9 mouse cellular contexts compared by ENCODE assay signal in the genomic region with DNA sequence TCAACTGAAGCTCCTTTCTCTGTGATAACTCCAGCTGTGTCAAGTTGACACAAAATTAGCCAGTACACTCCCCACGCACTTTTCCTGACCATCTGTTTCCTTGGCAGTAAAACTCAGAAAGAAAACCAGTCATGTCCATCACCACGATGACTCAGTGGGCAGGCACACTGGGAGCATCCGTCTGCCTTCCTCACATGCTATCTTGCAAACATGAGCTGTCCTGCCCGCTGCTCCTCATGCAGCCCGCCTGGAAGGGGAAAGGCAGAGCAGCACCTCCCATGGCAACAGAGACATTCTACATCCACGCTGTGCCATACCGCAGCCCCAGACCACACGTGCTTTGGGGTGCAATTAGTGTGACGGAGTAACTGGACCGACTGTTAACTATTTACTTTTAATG. TPM values are rescaled to one million over a fixed set of nuclear protein-coding genes. Genes with fewer than 3 reads are reported as not detected.
DNase-seq lines count a peak whose midpoint lies in the region; ATAC-seq and TF ChIP-seq lines count a peak whose summit lies in the region.
"Had no signal": no experiment of that assay in that cellular context is flagged by ENCODE, and none has a peak within 500 bp of the region (broad histone marks: within the 10 kb centered on the region; RNA-seq: fewer than 3 reads in every experiment).

No protein-coding gene starts in this region.

- peaks cover 7% of the 10 kb centered on the region for H3K79me2 ChIP-seq in myocyte (ENCODE audit: control insufficient read depth, insufficient read depth)

- H3K4me2 ChIP-seq in limb, embryonic 13.5 days (replicated peaks), result peak overlapping the region; percentile 30; the same call in 1 of the 2 replicates
- peak overlapping the region; percentile 59 for H3K4me2 ChIP-seq in heart, embryonic 15.5 days
- peak overlapping the region; percentile 57 for H3K4me2 ChIP-seq in myocyte (ENCODE audit: low read depth)
- H3K4me2 ChIP-seq in hindbrain, embryonic 11.5 days (replicated peaks; ENCODE audit: low read depth, low read length), result no peak overlapping the region

- H3K27ac ChIP-seq in limb, embryonic 13.5 days, result no peak overlapping the region
- no peak overlapping the region for H3K27ac ChIP-seq in limb, embryonic 10.5 days
- H3K27ac ChIP-seq in heart, embryonic 15.5 days, result peak overlapping the region; percentile 55; the same call in 1 of the 2 replicates
- H3K27ac ChIP-seq in hindbrain, embryonic 11.5 days (ENCODE audit: low read depth, low read length), result no peak overlapping the region
- no peak overlapping the region for H3K27ac ChIP-seq in forebrain, embryonic 10.5 days

- no peak overlapping the region for H3K9ac ChIP-seq in limb, embryonic 13.5 days
- H3K9ac ChIP-seq in heart, embryonic 15.5 days, result peak overlapping the region; percentile 43; the same call in 1 of the 2 replicates
- H3K9ac ChIP-seq in hindbrain, embryonic 11.5 days (ENCODE audit: low read depth, low read length), result no peak overlapping the region

- no peaks in the 10 kb centered on the region for H3K27me3 ChIP-seq in limb, embryonic 13.5 days
- H3K27me3 ChIP-seq in limb, embryonic 10.5 days (ENCODE audit: low read depth, poor library complexity, severe bottlenecking), result no peaks in the 10 kb centered on the region
- H3K27me3 ChIP-seq in heart, embryonic 15.5 days, result no peaks in the 10 kb centered on the region
- no peaks in the 10 kb centered on the region for H3K27me3 ChIP-seq in myocyte (ENCODE audit: control insufficient read depth, insufficient read depth, insufficient read length)
- no peaks in the 10 kb centered on the region for H3K27me3 ChIP-seq in hindbrain, embryonic 11.5 days (ENCODE audit: control insufficient read depth, insufficient read depth, low read length)
- no peaks in the 10 kb centered on the region for H3K27me3 ChIP-seq in forebrain, embryonic 10.5 days (ENCODE audit: poor library complexity, severe bottlenecking)

- no peak overlapping the region for H3K4me3 ChIP-seq in limb, embryonic 13.5 days
- no peak overlapping the region for H3K4me3 ChIP-seq in limb, embryonic 10.5 days
- peak overlapping the region; percentile 31 for H3K4me3 ChIP-seq in heart, embryonic 15.5 days
- no peak overlapping the region for H3K4me3 ChIP-seq in myocyte
- H3K4me3 ChIP-seq in hindbrain, embryonic 11.5 days (ENCODE audit: low read depth, low read length), result no peak overlapping the region
- no peak overlapping the region for H3K4me3 ChIP-seq in forebrain, embryonic 10.5 days

- DNase-seq in limb, embryonic 10.5 days (ENCODE audit: low spot score), result no peak
- DNase-seq in cerebellum, postnatal 14 days, result peak; percentile 41 to 66
- no peak for DNase-seq in B cell, adult 2 months
- DNase-seq in hindbrain, embryonic 11.5 days (ENCODE audit: low spot score), result no peak
- DNase-seq in forebrain, embryonic 10.5 days (ENCODE audit: extremely low spot score, low spot score), result no peak

- ATAC-seq in limb, embryonic 13.5 days (ENCODE audit: low FRiP score, low read depth), result peak; percentile 52
- no peak for ATAC-seq in heart, embryonic 15.5 days (replicated peaks; ENCODE audit: insufficient number of reproducible peaks, insufficient read depth, low FRiP score, low read depth)
- ATAC-seq in hindbrain, embryonic 11.5 days (ENCODE audit: low FRiP score), result no peak

- 28% methylated on average over 10 of the region's 10 CpGs for WGBS in limb, embryonic 13.5 days
- WGBS in limb, embryonic 10.5 days, result 62% methylated on average over 10 of the region's 10 CpGs
- WGBS in heart, embryonic 15.5 days, result 23% methylated on average over 10 of the region's 10 CpGs
- 70% methylated on average over 10 of the region's 10 CpGs for WGBS in hindbrain, embryonic 11.5 days
- 77% methylated on average over 10 of the region's 10 CpGs for WGBS in forebrain, embryonic 10.5 days

- TF ChIP-seq POLR2A in myocyte (IDR thresholded peaks at IDR 0.05; ENCODE audit: insufficient read length, low read depth), result peak; percentile 70

- no peaks in the 10 kb centered on the region for H3K36me3 ChIP-seq in limb, embryonic 13.5 days
- H3K36me3 ChIP-seq in limb, embryonic 10.5 days, result no peaks in the 10 kb centered on the region
- H3K36me3 ChIP-seq in heart, embryonic 15.5 days, result peaks cover 17% of the 10 kb centered on the region
- H3K36me3 ChIP-seq in myocyte (ENCODE audit: control insufficient read depth, insufficient read depth), result no peaks in the 10 kb centered on the region
- H3K36me3 ChIP-seq in hindbrain, embryonic 11.5 days (ENCODE audit: control insufficient read depth, insufficient read depth, low read length), result no peaks in the 10 kb centered on the region
- H3K36me3 ChIP-seq in forebrain, embryonic 10.5 days (replicated peaks), result no peaks in the 10 kb centered on the region

- no peak overlapping the region for H3ac ChIP-seq in myocyte (ENCODE audit: control insufficient read depth, insufficient read length)

- peaks cover 10% of the 10 kb centered on the region; the same call in 1 of the 2 replicates for H3K4me1 ChIP-seq in limb, embryonic 13.5 days
- H3K4me1 ChIP-seq in limb, embryonic 10.5 days, result peaks cover 12% of the 10 kb centered on the region
- peaks cover 45% of the 10 kb centered on the region for H3K4me1 ChIP-seq in heart, embryonic 15.5 days (replicated peaks)
- no peaks in the 10 kb centered on the region for H3K4me1 ChIP-seq in hindbrain, embryonic 11.5 days (replicated peaks; ENCODE audit: control insufficient read depth, insufficient read depth, low read length)
- peaks cover 7% of the 10 kb centered on the region; the same call in 1 of the 2 replicates for H3K4me1 ChIP-seq in forebrain, embryonic 10.5 days

- no peaks in the 10 kb centered on the region for H3K9me3 ChIP-seq in limb, embryonic 13.5 days
- no peaks in the 10 kb centered on the region for H3K9me3 ChIP-seq in limb, embryonic 10.5 days (replicated peaks)
- H3K9me3 ChIP-seq in heart, embryonic 15.5 days (replicated peaks), result no peaks in the 10 kb centered on the region
- no peaks in the 10 kb centered on the region for H3K9me3 ChIP-seq in hindbrain, embryonic 11.5 days (ENCODE audit: control insufficient read depth, low read length)
- H3K9me3 ChIP-seq in forebrain, embryonic 10.5 days, result no peaks in the 10 kb centered on the region

TF ChIP-seq in myocyte, 11 proteins besides CTCF, POLR2A, EP300 and RAD21:
- TF ChIP-seq SRF (IDR thresholded peaks at IDR 0.05; ENCODE audit: control insufficient read depth, insufficient read length, low read depth) (no peak), TCF3 (IDR thresholded peaks at IDR 0.05; ENCODE audit: insufficient read length, low read depth) (no peak), USF1 (IDR thresholded peaks at IDR 0.05; ENCODE audit: low read depth) (no peak), MYOD1 (IDR thresholded peaks at IDR 0.05; ENCODE audit: control insufficient read depth in 1 of 3, insufficient read length in 2 of 3, low read depth in 2 of 3) (peak; percentile 12 to 90 (median 69)), MAX (IDR thresholded peaks at IDR 0.05; ENCODE audit: low read depth) (no peak), MYOG (IDR thresholded peaks at IDR 0.05; ENCODE audit: control insufficient read depth in 1 of 3, insufficient read depth in 1 of 3, insufficient read length in 2 of 3, low read depth in 2 of 3) (peak; percentile 64 to 91 (median 71)), REST (IDR thresholded peaks at IDR 0.05; ENCODE audit: insufficient read depth, insufficient read length) (no peak), CEBPB (IDR thresholded peaks at IDR 0.05; ENCODE audit: insufficient read depth, poor library complexity, severe bottlenecking) (no peak), TCF12 (IDR thresholded peaks at IDR 0.05; ENCODE audit: insufficient read depth, poor library complexity, severe bottlenecking) (peak; percentile 66), POLR2AphosphoS2 (IDR thresholded peaks at IDR 0.05; ENCODE audit: insufficient read length, low read depth) (peak; percentile 69), E2F4 (IDR thresholded peaks at IDR 0.05; ENCODE audit: insufficient read depth) (no peak)

RNA-seq across cellular contexts. Expression of a gene that starts 6.3 kb away (rescaled TPM):
- polyA plus RNA-seq in limb, embryonic 13.5 days (2015; fragmentation: Nextera tagmentation; extraction: Ambion mirVana), result 3.3 and 3.5 TPM in 2 replicates
- polyA plus RNA-seq in limb, embryonic 10.5 days (2016; fragmentation: Nextera tagmentation; extraction: Ambion mirVana), result 1.3 and 3.1 TPM in 2 replicates
- polyA plus RNA-seq in heart, embryonic 15.5 days (2015; fragmentation: Nextera tagmentation; extraction: Ambion mirVana), result 327 and 350 TPM in 2 replicates
- polyA plus RNA-seq in myocyte (2012; fragmentation: generic; extraction: Trizol), result 10.5 TPM
- 0.89 and 1.0 TPM in 2 replicates for polyA plus RNA-seq in hindbrain, embryonic 11.5 days (2014; fragmentation: Nextera tagmentation; extraction: Ambion mirVana)
- 0.63 and 0.73 TPM in 2 replicates for polyA plus RNA-seq in forebrain, embryonic 10.5 days (2016; fragmentation: Nextera tagmentation; extraction: Ambion mirVana)

RNA-seq across cellular contexts. Expression of a gene that starts 21.5 kb away (rescaled TPM):
- polyA plus RNA-seq in limb, embryonic 13.5 days (2015; fragmentation: Nextera tagmentation; extraction: Ambion mirVana), result not detected in 2 replicates
- polyA plus RNA-seq in limb, embryonic 10.5 days (2016; fragmentation: Nextera tagmentation; extraction: Ambion mirVana), result not detected in 2 replicates
- 3.2 and 4.1 TPM in 2 replicates for polyA plus RNA-seq in heart, embryonic 15.5 days (2015; fragmentation: Nextera tagmentation; extraction: Ambion mirVana)
- polyA plus RNA-seq in myocyte (2012; fragmentation: generic; extraction: Trizol), result 0.16 TPM
- polyA plus RNA-seq in hindbrain, embryonic 11.5 days (2014; fragmentation: Nextera tagmentation; extraction: Ambion mirVana), result not detected in 2 replicates
- polyA plus RNA-seq in forebrain, embryonic 10.5 days (2016; fragmentation: Nextera tagmentation; extraction: Ambion mirVana), result not detected in 2 replicates
- polyA plus RNA-seq: limb, embryonic 14.5 days had no signal

RNA-seq across cellular contexts. Expression of a gene that starts 21.5 kb away (rescaled TPM):
- 98.8 and 106 TPM in 2 replicates for polyA plus RNA-seq in limb, embryonic 13.5 days (2015; fragmentation: Nextera tagmentation; extraction: Ambion mirVana)
- 119 and 132 TPM in 2 replicates for polyA plus RNA-seq in limb, embryonic 10.5 days (2016; fragmentation: Nextera tagmentation; extraction: Ambion mirVana)
- polyA plus RNA-seq in heart, embryonic 15.5 days (2015; fragmentation: Nextera tagmentation; extraction: Ambion mirVana), result 224 and 350 TPM in 2 replicates
- 653 TPM for polyA plus RNA-seq in myocyte (2012; fragmentation: generic; extraction: Trizol)
- polyA plus RNA-seq in hindbrain, embryonic 11.5 days (2014; fragmentation: Nextera tagmentation; extraction: Ambion mirVana), result 121 and 122 TPM in 2 replicates
- 134 TPM in 2 replicates for polyA plus RNA-seq in forebrain, embryonic 10.5 days (2016; fragmentation: Nextera tagmentation; extraction: Ambion mirVana)

RNA-seq across cellular contexts. Expression of a gene that starts 26.4 kb away (rescaled TPM):
- 0.08 and 0.10 TPM in 2 replicates for polyA plus RNA-seq in limb, embryonic 13.5 days (2015; fragmentation: Nextera tagmentation; extraction: Ambion mirVana)
- 0.10 TPM in 1 of 2 replicates, not detected in the other for polyA plus RNA-seq in limb, embryonic 10.5 days (2016; fragmentation: Nextera tagmentation; extraction: Ambion mirVana)
- 0.10 and 0.13 TPM in 2 replicates for polyA plus RNA-seq in heart, embryonic 15.5 days (2015; fragmentation: Nextera tagmentation; extraction: Ambion mirVana)
- polyA plus RNA-seq in myocyte (2012; fragmentation: generic; extraction: Trizol), result 1.1 TPM
- polyA plus RNA-seq in hindbrain, embryonic 11.5 days (2014; fragmentation: Nextera tagmentation; extraction: Ambion mirVana), result 1.3 and 1.5 TPM in 2 replicates
- 0.31 and 0.36 TPM in 2 replicates for polyA plus RNA-seq in forebrain, embryonic 10.5 days (2016; fragmentation: Nextera tagmentation; extraction: Ambion mirVana)

Comparison
In these comparisons a context has a peak if more than half of its experiments do, and no peak if none do; other contexts are left out.
1. DNase-seq: peak in cerebellum, postnatal 14 days (2 of 2); none in limb, embryonic 10.5 days (single experiment), B cell, adult 2 months (0 of 2), hindbrain, embryonic 11.5 days (single experiment) and forebrain, embryonic 10.5 days (single experiment).
2. RNA of a gene that starts 6.3 kb away (polyA plus RNA-seq): 327 to 350 TPM in heart, embryonic 15.5 days; 10.5 TPM in myocyte (single experiment), 3.3 to 3.5 TPM in limb, embryonic 13.5 days, 1.3 to 3.1 TPM in limb, embryonic 10.5 days, 0.89 to 1.0 TPM in hindbrain, embryonic 11.5 days and 0.63 to 0.73 TPM in forebrain, embryonic 10.5 days; every median in the first group is over 10 times any median in the second.